In the genomic region with DNA sequence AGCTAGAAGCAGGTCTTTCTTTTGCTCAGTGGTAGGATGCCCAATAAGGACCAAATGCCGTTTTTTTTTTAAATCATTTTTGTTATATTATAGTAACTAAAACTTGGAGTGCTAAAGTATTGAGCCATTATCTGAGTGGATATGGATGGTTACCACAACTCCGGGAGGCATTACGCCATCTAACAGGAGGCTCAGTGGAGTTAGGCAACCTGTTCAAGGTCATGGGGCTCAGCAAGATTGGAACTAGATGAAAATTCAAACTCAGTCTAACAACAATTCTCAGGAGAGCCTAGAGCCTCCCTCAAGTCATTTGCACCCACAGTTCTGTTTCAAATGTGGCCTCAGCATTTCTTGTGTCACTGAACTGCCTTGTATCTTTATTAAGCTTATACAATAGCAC, we compare ENCODE assay signal across 21 mouse cellular contexts. TPM values are rescaled to one million over a fixed set of nuclear protein-coding genes. Genes with fewer than 3 reads are reported as not detected.
DNase-seq lines count a peak whose midpoint lies in the region; ATAC-seq and TF ChIP-seq lines count a peak whose summit lies in the region.
"Had no signal": no experiment of that assay in that cellular context is flagged by ENCODE, and none has a peak within 500 bp of the region (broad histone marks: within the 10 kb centered on the region; RNA-seq: fewer than 3 reads in every experiment).

No protein-coding gene starts in this region.

- ATAC-seq in liver, postnatal 0 days, result peak; percentile 49; the same call in 1 of the 2 replicates
- no peak for ATAC-seq in liver, embryonic 12.5 days
- ATAC-seq: forebrain, embryonic 16.5 days; intestine, embryonic 16.5 days had no signal

- WGBS in liver, postnatal 0 days (ENCODE audit: insufficient replicate concordance), result 61% methylated on average over 3 of the region's 3 CpGs
- WGBS in liver, embryonic 12.5 days (ENCODE audit: insufficient replicate concordance), result 67% methylated on average over 3 of the region's 3 CpGs

- no peak overlapping the region for H3K9ac ChIP-seq in liver, postnatal 0 days (replicated peaks)
- H3K9ac ChIP-seq in liver, embryonic 12.5 days, result no peak overlapping the region
- H3K9ac ChIP-seq: embryonic facial prominence, embryonic 12.5 days; forebrain, embryonic 12.5 days; heart, embryonic 13.5 days; hindbrain, embryonic 15.5 days had no signal

- no peaks in the 10 kb centered on the region for H3K36me3 ChIP-seq in liver, postnatal 0 days (replicated peaks; ENCODE audit: insufficient read depth, low read length)
- H3K36me3 ChIP-seq in liver, embryonic 12.5 days, result no peaks in the 10 kb centered on the region
- H3K36me3 ChIP-seq: embryonic facial prominence, embryonic 12.5 days; forebrain, embryonic 12.5 days; G1E; heart, embryonic 13.5 days; hindbrain, embryonic 15.5 days had no signal

- TF ChIP-seq CTCF in liver, postnatal 0 days (IDR thresholded peaks at IDR 0.05; ENCODE audit: low read depth), result no peak

- no peaks in the 10 kb centered on the region for H3K9me3 ChIP-seq in liver, postnatal 0 days (ENCODE audit: low read length)
- no peaks in the 10 kb centered on the region for H3K9me3 ChIP-seq in liver, embryonic 12.5 days (replicated peaks)
- H3K9me3 ChIP-seq: embryonic facial prominence, embryonic 12.5 days; forebrain, embryonic 12.5 days; G1E; heart, embryonic 13.5 days; hindbrain, embryonic 15.5 days had no signal

- H3K4me2 ChIP-seq in liver, postnatal 0 days (ENCODE audit: low read depth, low read length), result no peak overlapping the region
- H3K4me2 ChIP-seq in liver, embryonic 12.5 days, result no peak overlapping the region
- H3K4me2 ChIP-seq: embryonic facial prominence, embryonic 12.5 days; forebrain, embryonic 12.5 days; heart, embryonic 13.5 days; hindbrain, embryonic 15.5 days had no signal

- TF ChIP-seq EP300 in liver, postnatal 0 days (IDR thresholded peaks at IDR 0.05; ENCODE audit: low read depth), result no peak

- no peaks in the 10 kb centered on the region for H3K4me1 ChIP-seq in liver, postnatal 0 days (ENCODE audit: insufficient read depth)
- 0 out of 2 replicates have a peak, but pooled peaks cover 7% of the 10 kb centered on the region for H3K4me1 ChIP-seq in liver, embryonic 12.5 days
- H3K4me1 ChIP-seq: embryonic facial prominence, embryonic 12.5 days; hindbrain, embryonic 15.5 days had no signal

- H3K27ac ChIP-seq in liver, postnatal 0 days (ENCODE audit: low read depth), result no peak overlapping the region
- no peak overlapping the region for H3K27ac ChIP-seq in liver, embryonic 12.5 days
- H3K27ac ChIP-seq: embryonic facial prominence, embryonic 12.5 days; forebrain, embryonic 12.5 days; heart, embryonic 13.5 days; hindbrain, embryonic 15.5 days had no signal

- no peak overlapping the region for H3K4me3 ChIP-seq in liver, postnatal 0 days (ENCODE audit: low read depth, low read length)
- H3K4me3 ChIP-seq in liver, embryonic 12.5 days, result no peak overlapping the region
- H3K4me3 ChIP-seq: embryonic facial prominence, embryonic 12.5 days; forebrain, embryonic 12.5 days; heart, embryonic 13.5 days; hindbrain, embryonic 15.5 days had no signal

- H3K27me3 ChIP-seq in liver, postnatal 0 days (ENCODE audit: insufficient read depth, low read length), result no peaks in the 10 kb centered on the region
- peaks cover 8% of the 10 kb centered on the region; the same call in 1 of the 2 replicates for H3K27me3 ChIP-seq in liver, embryonic 12.5 days (replicated peaks)
- H3K27me3 ChIP-seq: embryonic facial prominence, embryonic 12.5 days; heart, embryonic 13.5 days; hindbrain, embryonic 15.5 days had no signal

- DNase-seq in heart, adult 11 months, result peak; percentile 45
- no peak for DNase-seq in heart, adult 18-20 months
- DNase-seq in liver, postnatal 0 days, result no peak
- DNase-seq in adrenal gland, postnatal 36 days, result peak; percentile 42 to 61
- peak; percentile 66 for DNase-seq in fat pad, adult 2 months (ENCODE audit: extremely low read depth, low read depth, low spot score)
- no peak for DNase-seq in right cerebral cortex, postnatal 10 days (ENCODE audit: low spot score in 2 of 2)
- DNase-seq: cerebellum, adult 11 months; cerebellum, adult 8-10 months; cerebellum, postnatal 25 days; gastrocnemius, postnatal 10 days; heart, postnatal 36 days had no signal

RNA-seq across cellular contexts. Expression of a gene that starts 12.9 kb away (rescaled TPM):
- 1 to 10 TPM in 1 of 2 experiments, not detected in 1; 1.3 TPM for total RNA-seq in heart, adult 18-20 months (2021)
- 0.15 and 0.26 TPM in 2 replicates for polyA plus RNA-seq in liver, postnatal 0 days (2015; fragmentation: Nextera tagmentation; extraction: Ambion mirVana)
- polyA plus RNA-seq in liver, embryonic 12.5 days (2016; fragmentation: Nextera tagmentation; extraction: Ambion mirVana), result 0.16 and 0.23 TPM in 2 replicates
- total RNA-seq in adrenal gland, postnatal 36 days (2021), result under 1 TPM in 1 of 2 experiments, not detected in 1; 0.40 TPM
- total RNA-seq: gastrocnemius, postnatal 10 days; heart, postnatal 36 days had no signal
- polyA plus RNA-seq: heart, postnatal 0 days; hindbrain, embryonic 11.5 days had no signal

Comparison
In these comparisons a context has a peak if more than half of its experiments do, and no peak if none do; other contexts are left out.
1. DNase-seq: peak in heart, adult 11 months (single experiment), adrenal gland, postnatal 36 days (2 of 2) and fat pad, adult 2 months (single experiment); none in heart, adult 18-20 months (0 of 2), liver, postnatal 0 days (single experiment) and right cerebral cortex, postnatal 10 days (0 of 2).